Mouse (Mus musculus) MEL-GATA-1-ER (cell line): ENCODE measurements around the gene Sema6b.

Source experiments
- DNase-seq: peaks from one replicate; pipeline ENCODE4 v3.0.0-alpha.2; 2012; ENCODE audit warnings: low read depth; ENCODE audit errors: extremely low read depth

The Sema6b gene

GRCm38 (mm10) chr17:56146131-56146530 is 6.0 kb upstream of the Sema6b start:
- DNase-seq, result no peak

- no peak for DNase-seq
Observed at GRCm38 (mm10) chr17:56144546-56144945, 4.4 kb upstream of the Sema6b start.

DNA sequence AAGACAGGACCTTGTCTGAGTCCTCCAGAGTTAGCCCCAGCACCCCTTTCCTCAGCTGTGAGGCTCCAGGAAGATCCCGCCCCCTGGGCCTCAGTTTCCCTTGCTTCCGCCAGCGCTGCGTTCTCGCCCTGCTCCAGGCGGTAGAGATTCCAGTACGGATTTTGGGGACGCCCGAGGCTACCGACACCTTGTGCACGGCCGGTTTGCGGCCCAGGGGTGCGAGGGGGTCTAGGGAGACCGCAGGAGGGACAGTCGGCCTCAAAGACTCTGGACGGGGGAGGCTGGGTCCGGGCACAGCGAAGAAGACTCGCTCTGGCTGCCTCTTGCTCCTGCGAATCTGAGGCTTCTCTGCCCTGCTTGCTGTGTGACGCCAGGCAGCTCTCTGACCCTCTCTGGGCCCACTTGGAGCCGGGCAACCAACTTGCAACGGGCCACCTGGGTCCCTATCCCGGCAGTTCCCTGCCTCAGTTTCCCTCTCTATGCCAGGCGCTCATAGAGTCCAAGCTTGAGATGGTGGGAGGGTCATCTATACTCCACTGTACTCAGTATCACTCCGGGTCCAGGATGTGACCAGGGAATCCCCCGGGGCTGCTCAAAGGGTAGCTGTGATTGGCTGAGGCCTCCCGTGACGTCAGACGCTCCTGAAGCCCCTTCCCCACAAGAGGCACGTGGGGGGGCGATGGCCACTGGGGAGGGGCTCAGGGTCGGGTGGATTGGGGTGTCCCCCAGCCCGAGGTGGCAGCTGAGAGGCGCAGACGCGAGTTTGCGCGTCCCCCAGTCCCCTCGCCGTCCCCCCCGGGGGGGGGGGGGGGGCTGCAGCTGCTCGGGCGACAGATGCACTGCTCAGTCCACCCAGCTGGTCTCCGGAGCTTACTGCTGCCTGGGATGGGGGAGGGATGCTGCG is 1.8 kb upstream of the Sema6b start:
- DNase-seq, result no peak

DNA sequence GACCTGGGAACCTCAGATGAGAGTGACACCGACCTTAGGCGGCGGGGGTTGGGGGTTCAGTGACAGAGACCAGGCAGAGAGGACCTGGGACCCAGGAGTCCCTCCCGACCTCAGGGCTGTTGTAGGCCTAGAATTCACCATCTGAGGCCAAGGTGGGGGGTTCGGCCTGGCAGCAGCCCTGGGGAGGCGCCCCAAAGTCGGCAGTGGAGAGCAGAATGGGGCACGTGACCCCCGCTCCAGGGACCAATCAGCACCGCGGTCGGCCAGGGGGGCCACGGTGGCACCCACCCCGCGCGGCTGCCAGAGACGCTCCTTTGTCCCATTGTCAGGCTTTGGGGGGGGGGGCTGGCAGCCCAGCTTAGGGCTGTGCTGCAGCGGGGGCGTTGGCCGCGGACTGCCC is 788 bp downstream of the Sema6b start:
- no peak for DNase-seq

GRCm38 (mm10) chr17:56137839-56138613 is 2.1 kb downstream of the Sema6b start:
- no peak for DNase-seq

DNA sequence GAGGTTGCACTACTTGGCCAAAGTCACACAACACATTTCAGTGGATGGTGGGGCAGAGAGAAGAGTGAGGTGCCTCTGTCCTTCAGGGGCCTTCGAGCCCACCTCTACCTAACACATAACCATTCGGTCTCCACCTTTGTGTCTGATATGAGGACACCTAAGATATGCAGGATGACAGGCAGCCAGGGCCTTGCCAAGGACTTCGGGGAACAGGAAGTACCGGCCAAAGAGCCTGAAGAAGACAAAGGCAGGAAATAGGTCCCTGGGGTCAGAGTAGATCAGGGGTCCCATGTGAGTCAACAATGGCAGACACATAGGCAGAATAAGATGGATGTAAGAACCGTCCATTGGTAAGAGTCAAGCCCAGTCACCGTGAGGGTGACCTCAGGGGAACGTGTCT is 3.6 kb downstream of the Sema6b start:
- no peak for DNase-seq

DNA sequence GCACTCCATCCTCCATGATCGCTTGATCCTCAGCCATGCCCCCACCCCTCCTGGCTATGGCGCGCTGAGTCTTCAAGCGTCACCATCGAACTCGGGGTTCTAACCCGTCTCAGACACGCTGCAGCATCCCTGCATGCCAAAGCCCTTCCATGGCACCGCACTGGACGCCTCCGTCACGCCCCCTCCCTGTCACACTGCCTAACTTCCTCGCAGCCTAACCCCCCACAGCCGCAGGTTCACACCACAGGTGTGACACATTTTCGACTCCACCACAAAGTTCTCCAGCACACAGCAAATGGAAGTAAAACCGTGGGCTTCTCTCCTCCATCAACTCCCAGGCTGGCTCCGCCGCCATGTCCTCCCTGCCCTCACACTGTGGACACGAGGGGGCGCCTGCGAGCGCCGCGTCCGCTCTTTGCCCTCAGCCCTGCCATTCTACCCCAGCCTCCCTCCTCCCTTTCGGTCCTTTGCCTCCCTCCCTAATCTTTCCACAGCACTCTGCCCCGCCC is 5.6 kb downstream of the Sema6b start:
- no peak for DNase-seq

GRCm38 (mm10) chr17:56133457-56134363 is 6.4 kb downstream of the Sema6b start:
- no peak for DNase-seq

GRCm38 (mm10) chr17:56132661-56133060 is 7.5 kb downstream of the Sema6b start:
- DNase-seq, result no peak

GRCm38 (mm10) chr17:56131814-56132213 is 8.3 kb downstream of the Sema6b start:
- DNase-seq, result no peak

GRCm38 (mm10) chr17:56131136-56131535 is 9.0 kb downstream of the Sema6b start:
- DNase-seq, result no peak

GRCm38 (mm10) chr17:56128246-56128645 is 11.9 kb downstream of the Sema6b start:
- no peak for DNase-seq

DNA sequence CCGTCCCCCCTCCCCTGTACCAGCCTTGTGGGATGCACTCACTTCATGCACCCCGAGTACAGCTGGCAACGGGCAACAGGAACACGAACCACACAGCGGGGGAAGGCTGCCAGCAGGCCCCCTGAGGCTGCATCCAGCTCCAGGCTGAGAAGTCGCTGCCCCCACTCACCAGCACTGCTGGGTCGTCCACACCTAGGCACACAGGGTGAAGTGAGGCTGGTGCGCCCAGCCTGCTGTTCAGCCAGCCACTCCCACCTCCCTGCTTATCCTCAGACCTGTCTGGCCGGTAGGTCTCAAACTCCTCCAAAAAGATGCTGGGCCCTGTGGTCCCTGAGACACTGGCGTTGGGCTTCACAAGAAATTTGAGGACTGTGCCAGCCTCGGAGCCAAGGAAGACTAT is 14.0 kb downstream of the Sema6b start:
- no peak for DNase-seq

- no peak for DNase-seq
Observed at GRCm38 (mm10) chr17:56125276-56125630, 14.9 kb downstream of the Sema6b start.

- DNase-seq, result no peak
Observed at GRCm38 (mm10) chr17:56124377-56125275, 15.5 kb downstream of the Sema6b start.

- DNase-seq, result no peak
Observed at GRCm38 (mm10) chr17:56123681-56124340, 16.3 kb downstream of the Sema6b start.

DNA sequence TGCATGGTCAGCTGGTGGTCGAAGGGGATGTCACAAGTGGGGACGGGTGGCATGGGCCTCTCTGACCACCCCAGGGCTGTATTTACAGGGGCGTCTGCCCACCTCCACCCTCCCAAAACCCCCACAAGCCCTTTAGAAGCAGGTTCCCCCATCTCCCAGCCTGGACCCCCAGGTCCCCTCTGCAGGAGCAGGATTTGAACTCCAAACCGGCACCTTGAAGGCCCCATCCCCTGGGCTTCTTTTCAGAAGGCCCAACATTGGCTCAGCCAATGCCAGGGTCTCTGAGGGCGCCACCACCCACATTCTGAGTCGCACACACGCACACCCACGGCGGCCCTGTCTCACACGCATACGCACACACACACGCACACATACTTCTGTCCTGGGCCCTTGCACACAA is 17.0 kb downstream of the Sema6b start:
- DNase-seq, result no peak

DNA sequence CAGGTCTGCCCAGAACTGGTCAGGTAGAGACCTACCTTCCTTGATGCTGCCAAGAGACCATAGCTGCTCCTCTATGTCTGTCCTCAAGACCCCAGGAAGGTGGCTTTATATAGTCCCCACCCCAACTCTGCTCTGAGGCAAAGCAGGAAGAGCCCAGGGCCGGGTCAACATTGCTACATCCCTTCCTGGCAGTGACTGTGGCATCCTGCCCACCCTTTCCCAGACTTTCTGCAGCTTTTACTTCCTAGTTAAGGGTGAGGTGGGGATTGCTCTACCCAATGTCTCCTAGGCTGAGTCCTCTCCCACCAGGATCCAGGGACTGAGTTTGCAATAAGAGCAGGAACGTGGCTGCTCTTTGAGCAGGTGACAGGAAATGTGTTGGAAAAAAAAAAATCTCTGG is 18.3 kb downstream of the Sema6b start, which contains the start of gene Lrg1:
TSS of gene Lrg1 (minus strand) at position 176 of the 400 bp plus-strand sequence.
- DNase-seq, result no peak

GRCm38 (mm10) chr17:56119981-56120880 is 19.9 kb downstream of the Sema6b start:
- DNase-seq, result no peak
